ENCODE assay signal across 8 mouse cellular contexts in genomic region chrX:6399626-6400397, GRCm38 (mm10). TPM values are rescaled to one million over a fixed set of nuclear protein-coding genes. Genes with fewer than 3 reads are reported as not detected.
A peak's percentile ranks its signal among the peaks of the same experiment; 100 is the strongest.
DNase-seq lines count a peak whose midpoint lies in the region; ATAC-seq lines count a peak whose summit lies in the region.

Shroom4 (plus strand) TSS chrX:6399854.

- peak within 1 kb of the TSS; percentile 44 for H3K9ac ChIP-seq in hindbrain, embryonic 15.5 days

- H3K27me3 ChIP-seq in hindbrain, embryonic 15.5 days, result no peaks in the 10 kb centered on the region

- H3K4me3 ChIP-seq in hindbrain, embryonic 15.5 days, result peak within 1 kb of the TSS; percentile 65

- DNase-seq in adrenal gland, adult 18-20 months (ENCODE audit: low spot score in 2 of 2), result peak; percentile 46 to 64
- peak; percentile 10 to 48 for DNase-seq in cerebellum, postnatal 36 days
- peak; percentile 33 for DNase-seq in gastrocnemius, adult 18-20 months (ENCODE audit: low spot score)
- peak; percentile 39 to 51 for DNase-seq in left cerebral cortex, adult 18-20 months (ENCODE audit: low spot score in 2 of 2)
- peak; percentile 56 for DNase-seq in lung, postnatal 25 days (ENCODE audit: low spot score)
- DNase-seq in right cerebral cortex, adult 2 months (ENCODE audit: low spot score in 2 of 2), result peak; percentile 20 to 53
- DNase-seq in natural killer cell, adult 2 months (ENCODE audit: low spot score in 2 of 2), result no peak

- no peaks in the 10 kb centered on the region for H3K36me3 ChIP-seq in hindbrain, embryonic 15.5 days

- peaks cover 7% of the 10 kb centered on the region; the same call in 1 of the 2 replicates for H3K4me1 ChIP-seq in hindbrain, embryonic 15.5 days (replicated peaks)

- ATAC-seq in hindbrain, embryonic 15.5 days (ENCODE audit: low FRiP score, low read depth), result peak; percentile 95

- peak within 1 kb of the TSS; percentile 76 for H3K4me2 ChIP-seq in hindbrain, embryonic 15.5 days

- H3K27ac ChIP-seq in hindbrain, embryonic 15.5 days (replicated peaks), result peak within 1 kb of the TSS; percentile 56

- H3K9me3 ChIP-seq in hindbrain, embryonic 15.5 days, result no peaks in the 10 kb centered on the region

- WGBS in hindbrain, embryonic 15.5 days, result 15% methylated on average over 54 of the region's 55 CpGs

RNA-seq across cellular contexts. Expression of gene Shroom4, which starts in this region (rescaled TPM):
- 10 to 100 TPM; 17.5 to 32.2 TPM for total RNA-seq in adrenal gland, adult 18-20 months (2021)
- total RNA-seq in gastrocnemius, adult 18-20 months (2021), result 1 to 10 TPM; 4.6 to 4.7 TPM
- polyA plus RNA-seq in hindbrain, embryonic 15.5 days (2015; fragmentation: Nextera tagmentation; extraction: Ambion mirVana), result 1.4 and 1.7 TPM in 2 replicates
- 1 to 10 TPM; 2.8 to 3.3 TPM for total RNA-seq in left cerebral cortex, adult 18-20 months (2021)

Comparison
In these comparisons a context has a peak if more than half of its experiments do, and no peak if none do; other contexts are left out.
1. DNase-seq: peak in adrenal gland, adult 18-20 months (2 of 2), cerebellum, postnatal 36 days (2 of 2), gastrocnemius, adult 18-20 months (single experiment), left cerebral cortex, adult 18-20 months (2 of 2), lung, postnatal 25 days (single experiment) and right cerebral cortex, adult 2 months (2 of 2); none in natural killer cell, adult 2 months (0 of 2).